In the genomic region with DNA sequence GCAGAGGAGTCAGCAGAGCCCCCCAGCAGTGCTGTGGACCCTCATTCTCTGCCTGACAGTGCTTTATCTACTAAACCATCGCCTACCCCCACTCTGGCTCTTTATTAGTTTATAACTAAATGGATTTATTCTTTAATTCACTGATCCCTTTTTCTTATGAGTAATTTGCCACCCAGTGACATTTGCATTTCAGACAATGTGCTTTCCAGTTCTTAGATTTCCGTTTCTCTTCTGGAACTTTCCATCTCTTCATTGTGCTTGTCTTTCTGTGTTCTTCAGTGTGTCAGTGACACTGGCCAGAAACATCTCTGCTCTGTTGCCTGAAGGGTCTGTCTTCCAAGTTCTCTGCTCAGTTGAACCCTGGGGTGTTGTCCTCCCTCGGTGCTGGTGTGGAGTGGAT, we compare ENCODE assay signal across 22 mouse cellular contexts. TPM values are rescaled to one million over a fixed set of nuclear protein-coding genes. Genes with fewer than 3 reads are reported as not detected.
DNase-seq lines count a peak whose midpoint lies in the region; ATAC-seq and TF ChIP-seq lines count a peak whose summit lies in the region.
"Had no signal": no experiment of that assay in that cellular context is flagged by ENCODE, and none has a peak within 500 bp of the region (broad histone marks: within the 10 kb centered on the region; RNA-seq: fewer than 3 reads in every experiment).

No protein-coding gene starts in this region.

- DNase-seq in hindbrain, embryonic 11.5 days (ENCODE audit: low spot score) = no peak
- no peak for DNase-seq in midbrain, embryonic 14.5 days
- no peak for DNase-seq in midbrain, postnatal 0 days (ENCODE audit: low spot score)
- DNase-seq in stomach, postnatal 0 days (ENCODE audit: low spot score) = no peak
- DNase-seq in cerebellum, postnatal 36 days = no peak
- DNase-seq: adrenal gland, postnatal 25 days; cerebellum, adult 11-12 months; gastrocnemius, postnatal 36 days; heart, postnatal 36 days; kidney, postnatal 4 days; layer of hippocampus, adult 9-11 months; lung, adult 18-20 months; lung, postnatal 14 days; retina, postnatal 1 day; right cerebral cortex, postnatal 4 days; thymus, adult 2 months had no signal

- ATAC-seq in hindbrain, embryonic 13.5 days (ENCODE audit: low FRiP score) = no peak
- ATAC-seq in hindbrain, embryonic 11.5 days (ENCODE audit: low FRiP score) = no peak
- no peak for ATAC-seq in midbrain, embryonic 14.5 days (ENCODE audit: low FRiP score, low TSS enrichment)
- ATAC-seq in midbrain, postnatal 0 days (ENCODE audit: low FRiP score) = no peak
- no peak for ATAC-seq in intestine, embryonic 16.5 days
- no peak for ATAC-seq in stomach, postnatal 0 days (ENCODE audit: low FRiP score, low TSS enrichment)
- ATAC-seq: forebrain, embryonic 14.5 days; midbrain, embryonic 13.5 days had no signal

- TF ChIP-seq EP300 in stomach, postnatal 0 days (optimal IDR thresholded peaks at IDR 0.05) = no peak

- WGBS in hindbrain, embryonic 13.5 days = 92% methylated on average over 3 of the region's 3 CpGs
- 88% methylated on average over 3 of the region's 3 CpGs for WGBS in hindbrain, embryonic 11.5 days
- 80% methylated on average over 3 of the region's 3 CpGs for WGBS in midbrain, embryonic 14.5 days
- 70% methylated on average over 3 of the region's 3 CpGs for WGBS in midbrain, postnatal 0 days
- WGBS in intestine, embryonic 16.5 days = 67% methylated on average over 3 of the region's 3 CpGs
- 44% methylated on average over 3 of the region's 3 CpGs for WGBS in stomach, postnatal 0 days

- peaks cover 20% of the 10 kb centered on the region for H3K36me3 ChIP-seq in hindbrain, embryonic 13.5 days
- no peaks in the 10 kb centered on the region for H3K36me3 ChIP-seq in hindbrain, embryonic 11.5 days (ENCODE audit: control insufficient read depth, insufficient read depth, low read length)
- H3K36me3 ChIP-seq in midbrain, embryonic 14.5 days (ENCODE audit: control insufficient read depth, insufficient read depth, low read length) = peaks cover 18% of the 10 kb centered on the region
- peaks cover 9% of the 10 kb centered on the region; the same call in 1 of the 2 replicates for H3K36me3 ChIP-seq in midbrain, postnatal 0 days (ENCODE audit: insufficient read depth, low read length)
- H3K36me3 ChIP-seq in intestine, embryonic 16.5 days (ENCODE audit: control insufficient read depth, insufficient read depth, low read length) = no peaks in the 10 kb centered on the region; the same call in 1 of the 2 replicates
- no peaks in the 10 kb centered on the region for H3K36me3 ChIP-seq in stomach, postnatal 0 days (ENCODE audit: control insufficient read depth, insufficient read depth, low read length)

- H3K4me1 ChIP-seq in hindbrain, embryonic 13.5 days (replicated peaks) = peaks cover 4% of the 10 kb centered on the region; the same call in 1 of the 2 replicates
- no peaks in the 10 kb centered on the region for H3K4me1 ChIP-seq in hindbrain, embryonic 11.5 days (replicated peaks; ENCODE audit: control insufficient read depth, insufficient read depth, low read length)
- H3K4me1 ChIP-seq in midbrain, embryonic 14.5 days (ENCODE audit: control insufficient read depth, insufficient read depth, low read length) = no peaks in the 10 kb centered on the region
- H3K4me1 ChIP-seq in midbrain, postnatal 0 days (ENCODE audit: insufficient read depth, low read length) = 0 out of 2 replicates have a peak, but pooled peaks cover 2% of the 10 kb centered on the region
- H3K4me1 ChIP-seq in intestine, embryonic 16.5 days (ENCODE audit: control insufficient read depth, insufficient read depth, low read length) = no peaks in the 10 kb centered on the region
- H3K4me1 ChIP-seq in stomach, postnatal 0 days (replicated peaks; ENCODE audit: control insufficient read depth, insufficient read depth) = peaks cover 3% of the 10 kb centered on the region; the same call in 1 of the 2 replicates

- no peak overlapping the region for H3K9ac ChIP-seq in hindbrain, embryonic 13.5 days
- no peak overlapping the region for H3K9ac ChIP-seq in hindbrain, embryonic 11.5 days (ENCODE audit: low read depth, low read length)
- H3K9ac ChIP-seq in midbrain, embryonic 14.5 days (replicated peaks; ENCODE audit: low read length) = no peak overlapping the region
- no peak overlapping the region for H3K9ac ChIP-seq in midbrain, postnatal 0 days (replicated peaks; ENCODE audit: low read length, poor library complexity, severe bottlenecking)
- no peak overlapping the region for H3K9ac ChIP-seq in intestine, embryonic 16.5 days (ENCODE audit: low read depth, low read length)
- no peak overlapping the region for H3K9ac ChIP-seq in stomach, postnatal 0 days (ENCODE audit: low read length)
- H3K9ac ChIP-seq: heart, embryonic 13.5 days; midbrain, embryonic 13.5 days had no signal

- no peak for TF ChIP-seq CTCF in midbrain, postnatal 0 days (IDR thresholded peaks at IDR 0.05)
- no peak for TF ChIP-seq CTCF in stomach, postnatal 0 days (IDR thresholded peaks at IDR 0.05; ENCODE audit: low read depth)

- H3K9me3 ChIP-seq in hindbrain, embryonic 13.5 days = no peaks in the 10 kb centered on the region
- H3K9me3 ChIP-seq in hindbrain, embryonic 11.5 days (ENCODE audit: control insufficient read depth, low read length) = no peaks in the 10 kb centered on the region
- no peaks in the 10 kb centered on the region for H3K9me3 ChIP-seq in midbrain, embryonic 14.5 days (ENCODE audit: control insufficient read depth, low read length)
- H3K9me3 ChIP-seq in midbrain, postnatal 0 days (ENCODE audit: low read length) = no peaks in the 10 kb centered on the region
- H3K9me3 ChIP-seq in intestine, embryonic 16.5 days (ENCODE audit: control insufficient read depth, low read length) = no peaks in the 10 kb centered on the region
- no peaks in the 10 kb centered on the region for H3K9me3 ChIP-seq in stomach, postnatal 0 days (ENCODE audit: control insufficient read depth, low read length)
- H3K9me3 ChIP-seq: heart, embryonic 13.5 days; midbrain, embryonic 13.5 days had no signal

- H3K4me3 ChIP-seq in hindbrain, embryonic 13.5 days = no peak overlapping the region
- no peak overlapping the region for H3K4me3 ChIP-seq in hindbrain, embryonic 11.5 days (ENCODE audit: low read depth, low read length)
- no peak overlapping the region for H3K4me3 ChIP-seq in midbrain, embryonic 14.5 days (replicated peaks; ENCODE audit: low read depth, low read length)
- H3K4me3 ChIP-seq in midbrain, postnatal 0 days (ENCODE audit: low read depth, low read length) = no peak overlapping the region
- no peak overlapping the region for H3K4me3 ChIP-seq in intestine, embryonic 16.5 days (ENCODE audit: low read length)
- H3K4me3 ChIP-seq in stomach, postnatal 0 days (ENCODE audit: low read depth, low read length) = no peak overlapping the region
- H3K4me3 ChIP-seq: heart, embryonic 13.5 days; midbrain, embryonic 13.5 days; myocyte had no signal

- H3K27me3 ChIP-seq in hindbrain, embryonic 13.5 days = no peaks in the 10 kb centered on the region
- no peaks in the 10 kb centered on the region for H3K27me3 ChIP-seq in hindbrain, embryonic 11.5 days (ENCODE audit: control insufficient read depth, insufficient read depth, low read length)
- H3K27me3 ChIP-seq in midbrain, embryonic 14.5 days (ENCODE audit: control insufficient read depth, insufficient read depth, low read length) = no peaks in the 10 kb centered on the region
- no peaks in the 10 kb centered on the region for H3K27me3 ChIP-seq in midbrain, postnatal 0 days (ENCODE audit: insufficient read depth, low read length)
- H3K27me3 ChIP-seq in intestine, embryonic 16.5 days (replicated peaks; ENCODE audit: control insufficient read depth, insufficient read depth, low read length) = no peaks in the 10 kb centered on the region
- no peaks in the 10 kb centered on the region for H3K27me3 ChIP-seq in stomach, postnatal 0 days (ENCODE audit: control insufficient read depth, insufficient read depth, low read length)
- H3K27me3 ChIP-seq: heart, embryonic 13.5 days; midbrain, embryonic 13.5 days had no signal

- 0 out of 2 replicates have a peak overlapping the region, but pooled peaks have one; percentile 20 for H3K27ac ChIP-seq in hindbrain, embryonic 13.5 days
- H3K27ac ChIP-seq in hindbrain, embryonic 11.5 days (ENCODE audit: low read depth, low read length) = no peak overlapping the region
- 0 out of 2 replicates have a peak overlapping the region, but pooled peaks have one; percentile 13 for H3K27ac ChIP-seq in midbrain, embryonic 14.5 days (replicated peaks; ENCODE audit: low read depth, low read length)
- no peak overlapping the region for H3K27ac ChIP-seq in midbrain, postnatal 0 days (ENCODE audit: low read depth, low read length)
- peak overlapping the region; percentile 20; the same call in 1 of the 2 replicates for H3K27ac ChIP-seq in intestine, embryonic 16.5 days (ENCODE audit: low read length)
- H3K27ac ChIP-seq in stomach, postnatal 0 days (replicated peaks) = peak overlapping the region; percentile 74
- H3K27ac ChIP-seq: heart, embryonic 13.5 days; midbrain, embryonic 13.5 days had no signal

- no peak overlapping the region for H3K4me2 ChIP-seq in hindbrain, embryonic 13.5 days
- no peak overlapping the region for H3K4me2 ChIP-seq in hindbrain, embryonic 11.5 days (replicated peaks; ENCODE audit: low read depth, low read length)
- no peak overlapping the region for H3K4me2 ChIP-seq in midbrain, embryonic 14.5 days (ENCODE audit: low read length)
- H3K4me2 ChIP-seq in midbrain, postnatal 0 days (ENCODE audit: low read depth, low read length, poor library complexity, severe bottlenecking) = no peak overlapping the region
- H3K4me2 ChIP-seq in intestine, embryonic 16.5 days (ENCODE audit: low read depth, low read length) = no peak overlapping the region
- H3K4me2 ChIP-seq in stomach, postnatal 0 days (replicated peaks; ENCODE audit: low read depth) = no peak overlapping the region
- H3K4me2 ChIP-seq: heart, embryonic 13.5 days; midbrain, embryonic 13.5 days had no signal

RNA-seq across cellular contexts. Expression of gene Kctd7, which starts 25.4 kb away (rescaled TPM):
- polyA plus RNA-seq in hindbrain, embryonic 13.5 days (2015; fragmentation: Nextera tagmentation; extraction: Ambion mirVana) = 13.2 and 13.7 TPM in 2 replicates
- polyA plus RNA-seq in hindbrain, embryonic 11.5 days (2014; fragmentation: Nextera tagmentation; extraction: Ambion mirVana) = 5.7 and 6.6 TPM in 2 replicates
- 14.8 and 15.5 TPM in 2 replicates for polyA plus RNA-seq in midbrain, embryonic 14.5 days (2014; fragmentation: Nextera tagmentation; extraction: Ambion mirVana)
- 19.5 and 22.3 TPM in 2 replicates for total RNA-seq in midbrain, postnatal 0 days (2014; rRNA removed)
- 12.2 and 14.3 TPM in 2 replicates for polyA plus RNA-seq in midbrain, postnatal 0 days (2015; fragmentation: Nextera tagmentation; extraction: Ambion mirVana)
- 3.7 and 4.1 TPM in 2 replicates for polyA plus RNA-seq in intestine, embryonic 16.5 days (2015; fragmentation: Nextera tagmentation; extraction: Ambion mirVana)
- 2.3 and 2.4 TPM in 2 replicates for polyA plus RNA-seq in stomach, postnatal 0 days (2015; fragmentation: Nextera tagmentation; extraction: Ambion mirVana)

RNA-seq across cellular contexts. Expression of gene Tpst1, which starts 46.1 kb away (rescaled TPM):
- 52.5 and 52.8 TPM in 2 replicates for polyA plus RNA-seq in hindbrain, embryonic 13.5 days (2015; fragmentation: Nextera tagmentation; extraction: Ambion mirVana)
- 61.5 and 63.7 TPM in 2 replicates for polyA plus RNA-seq in hindbrain, embryonic 11.5 days (2014; fragmentation: Nextera tagmentation; extraction: Ambion mirVana)
- 41.5 and 55.8 TPM in 2 replicates for polyA plus RNA-seq in midbrain, embryonic 14.5 days (2014; fragmentation: Nextera tagmentation; extraction: Ambion mirVana)
- 37.1 and 46.5 TPM in 2 replicates for total RNA-seq in midbrain, postnatal 0 days (2014; rRNA removed)
- polyA plus RNA-seq in midbrain, postnatal 0 days (2015; fragmentation: Nextera tagmentation; extraction: Ambion mirVana) = 50.0 TPM in 2 replicates
- 46.4 and 51.7 TPM in 2 replicates for polyA plus RNA-seq in intestine, embryonic 16.5 days (2015; fragmentation: Nextera tagmentation; extraction: Ambion mirVana)
- polyA plus RNA-seq in stomach, postnatal 0 days (2015; fragmentation: Nextera tagmentation; extraction: Ambion mirVana) = 44.5 and 47.3 TPM in 2 replicates

RNA-seq across cellular contexts. Expression of gene Rabgef1, which starts 52.4 kb away (rescaled TPM):
- polyA plus RNA-seq in hindbrain, embryonic 13.5 days (2015; fragmentation: Nextera tagmentation; extraction: Ambion mirVana) = 40.6 and 40.8 TPM in 2 replicates
- 26.2 and 28.6 TPM in 2 replicates for polyA plus RNA-seq in hindbrain, embryonic 11.5 days (2014; fragmentation: Nextera tagmentation; extraction: Ambion mirVana)
- polyA plus RNA-seq in midbrain, embryonic 14.5 days (2014; fragmentation: Nextera tagmentation; extraction: Ambion mirVana) = 38.9 and 40.3 TPM in 2 replicates
- 15.5 and 24.2 TPM in 2 replicates for total RNA-seq in midbrain, postnatal 0 days (2014; rRNA removed)
- polyA plus RNA-seq in midbrain, postnatal 0 days (2015; fragmentation: Nextera tagmentation; extraction: Ambion mirVana) = 31.3 and 34.1 TPM in 2 replicates
- 26.1 and 26.8 TPM in 2 replicates for polyA plus RNA-seq in intestine, embryonic 16.5 days (2015; fragmentation: Nextera tagmentation; extraction: Ambion mirVana)
- polyA plus RNA-seq in stomach, postnatal 0 days (2015; fragmentation: Nextera tagmentation; extraction: Ambion mirVana) = 33.0 and 33.6 TPM in 2 replicates

Comparison
In these comparisons a context has a peak if more than half of its experiments do, and no peak if none do; other contexts are left out.
1. H3K27ac ChIP-seq: peak in hindbrain, embryonic 13.5 days (single experiment), midbrain, embryonic 14.5 days (single experiment), intestine, embryonic 16.5 days (single experiment) and stomach, postnatal 0 days (single experiment); none in hindbrain, embryonic 11.5 days (single experiment) and midbrain, postnatal 0 days (single experiment).